Mouse (Mus musculus) brain, embryonic 14.5 days (tissue): ENCODE measurements around the gene Usp43.

ENCODE experiments used
- CTCF ChIP-seq: fragments of 200-500 bp; IDR thresholded peaks from 2 replicates; pipeline ENCODE4 v1.5.1; 2012; ENCODE audit warnings: inconsistent platforms, mild to moderate bottlenecking, moderate library complexity, borderline replicate concordance; ENCODE audit not compliant: insufficient read depth, insufficient read length; ENCODE audit errors: extremely low read depth
- POLR2A ChIP-seq: fragments of 200-500 bp; IDR thresholded peaks from 2 replicates; pipeline ENCODE4 v1.6.1; 2012; ENCODE audit warnings: mild to moderate bottlenecking, inconsistent platforms, borderline replicate concordance; ENCODE audit not compliant: poor library complexity, insufficient read depth, insufficient read length, severe bottlenecking; ENCODE audit errors: extremely low read depth

DNA sequence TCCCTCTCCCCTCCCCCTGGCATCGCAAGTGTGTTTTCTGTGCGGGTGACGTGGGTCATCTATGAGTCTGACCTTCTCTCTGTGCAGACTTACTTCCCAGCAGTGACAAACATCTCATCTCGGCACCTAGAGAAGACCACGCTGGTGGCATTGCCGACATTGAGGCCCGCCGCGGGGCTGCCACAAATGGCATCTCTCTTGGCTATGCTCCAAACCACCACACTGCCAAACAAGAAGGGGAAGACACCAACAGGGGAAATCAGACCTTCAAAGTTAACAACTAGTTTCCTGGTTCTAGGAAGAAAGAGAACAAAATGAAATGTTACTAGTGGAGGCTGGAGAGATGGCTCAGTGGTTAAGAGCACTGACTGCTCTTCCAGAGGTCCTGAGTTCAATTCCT is 27.5 kb upstream of the Usp43 start:
- TF ChIP-seq CTCF, result no peak
- TF ChIP-seq POLR2A, result no peak
